Mouse (Mus musculus) monocyte, adult 5-6 weeks (primary cell): ENCODE measurements around the gene Zfp768. TPM values are rescaled to one million over a fixed set of nuclear protein-coding genes. Genes with fewer than 3 reads are reported as not detected.
"Not testable (repeated sequence)": the region's sequence is repeated elsewhere in the genome, so short reads cannot be mapped to it uniquely, and the experiment has no call there.

Experiments used
- ATAC-seq: fragments of 153-309, 156-312 bp; replicated peaks from 2 replicates; pipeline ENCODE4 v1.8.0; 2017; ENCODE audit warnings: mild to moderate bottlenecking; ENCODE audit not compliant: low TSS enrichment, insufficient number of reproducible peaks, severe bottlenecking, poor library complexity, low FRiP score
- total RNA-seq: library from RNA; stranded (forward); fragments of 200-1000, 200-491, 200-594 nt; gene quantifications from 3 replicates; pipeline ENCODE4 v1.2.3, GENCODE M21; 2017

Zfp768 gene
- total RNA-seq, 1 experiment from 2014 or later, result 3.4 TPM

DNA sequence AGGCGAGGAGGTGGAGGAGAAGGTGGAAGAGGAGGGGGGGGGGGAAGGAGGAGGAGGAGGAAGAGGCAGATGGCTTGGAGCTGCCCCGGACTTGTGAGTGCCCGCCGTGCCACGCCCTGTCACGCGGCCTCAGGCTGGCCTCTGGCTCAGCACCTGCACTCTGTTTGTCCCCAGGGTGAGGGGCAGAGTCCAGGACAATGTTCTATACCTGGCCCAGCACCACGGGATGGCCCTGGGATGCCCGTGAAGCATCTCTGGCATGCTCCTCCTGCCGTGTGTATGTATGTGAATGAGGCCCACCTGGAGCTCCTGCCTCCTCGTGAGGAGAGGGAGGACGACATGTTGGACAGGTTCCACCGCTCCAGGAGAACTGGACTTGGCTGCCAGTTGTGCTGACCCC lies 16.1 kb upstream of the Zfp768 start:
- ATAC-seq, result 0 out of 2 replicates have a peak, but pooled peaks have one; percentile 10

DNA sequence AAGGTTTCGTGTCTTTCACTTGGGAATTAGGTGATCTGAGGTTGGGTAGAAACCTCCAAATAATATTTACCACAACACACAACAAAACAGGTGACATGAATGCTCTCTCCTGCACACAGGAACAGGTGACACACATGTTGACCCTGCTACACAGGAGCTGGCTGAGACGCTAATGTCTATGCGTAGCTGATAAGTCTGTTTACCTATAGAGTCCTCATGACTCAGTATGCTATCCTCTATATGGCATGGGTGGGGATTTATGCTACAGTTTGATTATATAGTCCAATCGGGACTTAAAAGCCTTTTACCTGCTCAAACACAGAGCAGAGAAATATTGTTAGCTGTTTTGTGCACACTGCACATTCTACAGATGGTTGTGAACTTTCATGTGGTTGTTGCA lies 14.9 kb upstream of the Zfp768 start:
- no peak for ATAC-seq

DNA sequence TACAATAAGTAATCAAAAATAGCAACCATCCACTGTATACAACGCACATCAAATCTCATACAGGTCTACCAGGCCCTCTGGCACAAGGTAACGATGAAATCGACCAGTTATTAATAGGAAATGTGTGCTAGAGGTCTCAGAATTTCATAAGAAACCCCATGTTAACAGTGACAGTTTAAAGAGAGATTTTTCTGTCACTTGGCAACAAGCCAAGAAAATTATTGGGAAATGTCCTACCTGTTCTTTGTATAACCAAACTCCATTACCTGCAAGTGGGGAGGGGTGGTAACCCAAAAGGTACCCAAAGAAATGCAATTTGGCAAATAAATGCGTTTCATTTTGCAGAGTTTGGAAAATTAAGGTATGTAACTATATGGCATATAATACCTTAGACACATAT lies 13.1 kb upstream of the Zfp768 start:
- no peak for ATAC-seq

GRCm38 (mm10) chr7:127357871-127358270 lies 12.5 kb upstream of the Zfp768 start:
- no peak for ATAC-seq

DNA sequence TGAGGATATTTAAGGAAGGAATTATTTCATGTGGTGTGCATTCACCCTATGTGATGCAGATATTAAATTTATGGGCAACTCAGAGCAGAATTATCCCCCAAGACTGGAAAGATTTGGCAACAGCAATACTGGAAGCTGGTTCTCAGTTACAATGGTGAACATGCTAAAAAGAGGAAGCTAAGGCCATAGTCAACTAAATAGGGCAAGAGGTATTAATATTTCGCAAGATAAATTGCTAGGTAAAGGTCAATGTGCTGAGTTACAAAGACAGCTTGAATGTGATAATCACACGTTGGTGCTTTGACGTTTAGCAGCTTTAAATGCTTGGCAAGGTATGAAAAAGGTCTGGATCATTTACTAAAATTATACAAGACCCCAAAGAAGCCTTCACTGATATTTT lies 10.4 kb upstream of the Zfp768 start:
- peak; percentile 83 for ATAC-seq

DNA sequence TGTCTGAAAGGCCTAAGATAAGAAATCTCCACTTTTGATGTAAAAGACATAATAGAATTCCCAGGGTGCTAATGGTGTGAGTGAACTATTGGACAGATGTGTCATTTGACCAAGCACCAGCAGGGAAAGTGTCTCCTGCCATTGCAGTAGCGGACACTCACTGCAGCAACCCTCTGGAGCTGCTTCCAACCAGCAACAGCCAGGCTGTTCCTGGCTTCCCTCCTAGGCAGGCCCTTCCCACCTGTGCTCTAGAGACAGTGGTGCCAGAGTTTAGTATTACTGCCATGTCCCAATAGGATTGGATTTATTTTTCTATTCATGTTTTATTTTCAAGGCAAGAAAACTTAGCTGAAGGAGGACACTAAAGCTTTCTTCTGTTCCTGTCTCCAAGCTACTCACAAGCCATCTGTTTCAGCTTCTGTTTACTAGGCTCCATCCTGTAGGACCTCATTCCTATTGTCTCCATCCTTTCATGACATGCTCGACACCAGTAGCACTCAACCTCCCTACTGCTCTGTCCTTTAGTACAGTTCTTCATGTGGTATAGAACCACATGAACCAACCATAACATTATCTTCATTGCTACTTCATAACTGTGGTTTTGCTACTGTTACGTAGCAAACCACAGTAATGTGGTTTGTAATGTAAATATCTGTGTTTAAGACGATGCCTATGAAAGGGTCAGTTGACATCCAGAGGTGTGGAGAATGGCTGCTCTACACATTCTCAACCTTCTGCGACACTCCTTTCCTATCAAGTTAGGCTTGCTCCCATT lies 6.0 kb upstream of the Zfp768 start:
- ATAC-seq, result no peak

DNA sequence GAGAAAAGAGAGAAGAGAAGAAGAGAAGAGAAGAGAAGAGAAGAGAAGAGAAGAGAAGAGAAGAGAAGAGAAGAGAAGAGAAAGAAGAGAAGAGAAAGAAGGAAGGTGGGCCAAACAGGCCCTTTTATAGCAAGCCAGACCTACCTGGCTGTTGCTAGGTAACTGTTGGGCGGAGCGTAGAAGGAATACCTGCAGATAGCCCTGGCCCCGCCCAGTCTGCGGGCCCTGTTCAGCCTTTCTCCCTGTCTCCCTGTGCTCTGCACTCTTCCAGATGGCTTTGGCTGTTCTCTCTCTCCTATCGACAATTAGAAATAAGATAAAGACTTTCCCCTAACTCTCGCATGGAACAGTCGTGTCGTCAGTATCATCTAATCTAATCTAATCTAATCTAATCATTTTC lies 1.3 kb upstream of the Zfp768 start:
- no peak for ATAC-seq

DNA sequence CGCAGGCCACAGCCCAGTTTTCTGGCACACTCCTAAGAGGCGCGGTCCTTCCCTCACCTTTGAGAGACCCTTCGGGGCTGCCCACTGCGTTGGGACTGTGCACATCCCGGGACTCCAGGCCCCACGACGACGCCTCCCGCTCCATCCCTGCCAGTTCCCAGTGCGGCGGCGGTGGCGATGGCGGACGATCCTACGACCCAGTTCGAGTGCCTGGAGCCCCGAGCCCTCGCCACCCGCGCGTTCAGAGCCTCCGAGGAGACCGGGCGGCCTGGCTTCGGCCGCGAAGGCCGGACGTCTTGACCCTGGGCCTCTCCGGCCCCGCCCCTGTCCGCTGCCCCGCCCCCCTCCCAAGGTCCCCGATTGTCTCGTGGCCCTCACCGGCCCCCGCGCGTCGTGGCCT lies 297 bp downstream of the Zfp768 start:
- ATAC-seq, result peak; percentile 18; the same call in 1 of the 2 replicates

DNA sequence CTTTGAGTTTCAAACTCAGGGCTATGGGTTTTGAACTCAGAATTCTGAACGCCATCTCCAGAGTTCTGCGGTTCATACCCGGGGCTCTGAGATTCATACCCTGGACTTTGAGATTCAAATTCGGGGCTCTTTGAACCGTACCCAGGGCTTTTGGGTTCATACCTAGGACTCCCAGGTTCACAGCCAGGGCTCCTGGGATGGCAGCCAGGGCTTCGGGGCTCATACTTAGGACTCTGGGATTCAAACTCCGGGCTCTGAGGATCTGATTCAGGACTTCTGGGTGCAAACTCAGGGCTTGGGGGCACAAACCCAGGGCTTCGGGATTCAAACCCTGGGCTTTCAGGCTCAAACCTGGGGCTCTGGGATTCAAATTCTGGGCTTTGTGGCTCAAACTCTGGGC lies 1.0 kb downstream of the Zfp768 start:
- ATAC-seq, result no peak

DNA sequence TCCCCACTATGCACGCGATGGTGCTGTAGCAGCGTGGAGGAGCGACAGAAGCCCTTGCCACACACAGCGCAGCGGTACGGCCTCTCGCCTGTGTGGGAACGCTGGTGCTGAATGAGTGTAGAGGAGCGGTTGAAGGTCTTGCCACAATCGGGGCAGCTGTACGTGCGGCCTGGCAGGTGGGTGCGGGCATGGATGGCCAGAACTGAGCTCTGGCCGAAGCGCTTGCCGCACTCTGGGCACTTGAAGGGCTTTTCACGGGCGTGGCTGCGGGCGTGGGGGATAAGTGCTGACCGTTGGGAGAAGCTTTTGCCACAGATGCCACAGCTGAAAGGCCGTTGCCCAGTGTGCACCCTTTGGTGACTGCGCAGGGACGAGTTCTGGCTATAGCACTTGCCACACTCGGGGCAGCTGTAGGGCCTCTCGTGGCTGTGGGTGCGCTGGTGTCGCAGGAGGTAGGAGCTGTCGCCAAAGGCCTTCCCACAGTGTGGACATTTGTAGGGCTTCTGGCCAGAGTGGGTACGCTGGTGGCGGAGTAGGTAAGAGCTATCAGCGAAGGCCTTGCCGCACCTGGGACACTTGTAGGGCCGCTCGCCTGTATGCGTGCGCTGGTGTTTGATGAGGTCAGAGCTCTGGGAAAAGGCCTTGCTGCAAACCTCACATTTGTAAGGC lies 1.9 kb downstream of the Zfp768 start:
- ATAC-seq, result no peak

GRCm38 (mm10) chr7:127342888-127343287 lies 2.5 kb downstream of the Zfp768 start:
- ATAC-seq, result no peak

GRCm38 (mm10) chr7:127342332-127342731 lies 3.1 kb downstream of the Zfp768 start:
- no peak for ATAC-seq

- not testable (repeated sequence) for ATAC-seq
Observed at GRCm38 (mm10) chr7:127341861-127342260, 3.5 kb downstream of the Zfp768 start.

DNA sequence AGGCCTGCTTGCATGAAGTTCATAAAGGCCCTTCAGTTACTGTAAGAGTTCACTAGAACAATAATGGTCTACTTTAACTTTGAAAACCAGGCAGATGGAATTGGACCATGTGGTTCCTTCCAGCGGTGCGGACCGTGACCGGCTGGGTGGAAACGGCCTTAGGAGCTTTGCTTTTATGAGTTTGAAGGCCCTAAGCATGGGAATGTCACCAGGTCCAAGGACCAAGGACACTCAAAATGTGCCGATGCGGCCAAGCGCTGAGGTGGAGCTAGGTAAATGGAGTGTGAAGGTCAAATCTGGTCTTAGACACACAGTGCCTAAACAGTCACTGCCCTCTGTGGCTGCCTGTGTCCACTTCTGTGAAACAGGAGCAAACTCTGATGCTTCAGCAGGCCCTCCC lies 4.0 kb downstream of the Zfp768 start:
- ATAC-seq, result no peak

GRCm38 (mm10) chr7:127337636-127338035 lies 7.8 kb downstream of the Zfp768 start:
- ATAC-seq, result no peak

GRCm38 (mm10) chr7:127335604-127336003 lies 9.8 kb downstream of the Zfp768 start:
- ATAC-seq, result no peak

- ATAC-seq, result no peak
Observed at GRCm38 (mm10) chr7:127333240-127333639, 12.1 kb downstream of the Zfp768 start.

GRCm38 (mm10) chr7:127326685-127327084 lies 18.7 kb downstream of the Zfp768 start:
- no peak for ATAC-seq

DNA sequence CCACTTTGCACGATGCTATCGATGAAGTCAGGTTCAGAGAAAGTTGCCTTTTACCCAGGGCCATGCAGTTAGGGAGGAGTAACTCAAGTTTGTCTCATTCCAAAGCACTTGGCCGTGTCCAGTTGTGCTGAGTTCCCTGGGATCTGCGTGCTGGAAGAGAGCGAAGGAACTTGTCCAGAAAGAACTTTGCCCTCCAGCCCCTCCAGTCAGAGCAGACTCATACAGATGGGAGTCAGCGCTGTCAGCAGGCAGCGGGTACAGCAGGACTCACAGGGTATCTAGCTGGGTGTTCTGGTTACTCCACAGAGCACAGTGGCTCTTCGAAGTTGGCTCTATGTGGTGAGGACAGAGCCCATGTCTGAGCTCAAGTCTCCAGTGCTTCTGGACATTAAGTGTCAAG lies 19.8 kb downstream of the Zfp768 start:
- no peak for ATAC-seq

DNA sequence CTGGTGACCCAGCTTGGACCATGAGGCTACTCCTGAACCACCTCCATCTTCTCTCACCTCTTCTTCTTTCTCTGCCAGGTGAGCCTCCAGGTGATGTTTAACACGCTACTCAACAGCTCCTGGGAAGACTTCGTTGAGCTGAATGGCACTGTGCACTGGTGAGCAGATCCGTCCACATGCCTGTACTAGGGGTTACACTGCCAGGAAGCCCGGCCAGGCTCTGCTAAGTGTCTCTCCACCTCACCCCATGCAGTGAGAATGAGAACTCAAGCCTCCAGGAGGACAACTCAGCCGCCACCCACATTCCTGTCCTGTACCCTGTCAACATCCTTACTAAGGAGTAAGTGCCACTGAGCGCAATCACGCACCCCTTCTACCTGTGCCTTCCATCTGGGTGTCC lies 20.4 kb downstream of the Zfp768 start:
- ATAC-seq, result no peak
